24 mouse cellular contexts compared by ENCODE assay signal in genomic region chr5:90949499-90949898, GRCm38 (mm10). TPM values are rescaled to one million over a fixed set of nuclear protein-coding genes. Genes with fewer than 3 reads are reported as not detected.
"Had no signal": no experiment of that assay in that cellular context is flagged by ENCODE, and none has a peak within 500 bp of the region (broad histone marks: within the 10 kb centered on the region; RNA-seq: fewer than 3 reads in every experiment).

No protein-coding gene starts in this region.

- H3K9ac ChIP-seq: limb, embryonic 13.5 days; liver, embryonic 15.5 days; lung, embryonic 14.5 days; neural tube, embryonic 15.5 days had no signal

- H3K9me3 ChIP-seq: limb, embryonic 13.5 days; liver, embryonic 15.5 days; midbrain, embryonic 10.5 days; neural tube, embryonic 15.5 days had no signal

- DNase-seq: kidney, adult 8-10 months; kidney, postnatal 4 days; left cerebral cortex, postnatal 4 days; lung, embryonic 14.5 days; lung, postnatal 10 days; lung, postnatal 4 days; midbrain, embryonic 14.5 days; right cerebral cortex, postnatal 4 days; spleen, adult 18-20 months; thymus, adult 18-20 months; thymus, postnatal 25 days had no signal

- ATAC-seq: inflammation-experienced regulatory T-cells, adult 6 months; intestine, postnatal 0 days had no signal

- H3K4me1 ChIP-seq: limb, embryonic 13.5 days; midbrain, embryonic 10.5 days; neural tube, embryonic 15.5 days had no signal

- H3K4me2 ChIP-seq: limb, embryonic 13.5 days; liver, embryonic 15.5 days; lung, embryonic 14.5 days; neural tube, embryonic 15.5 days had no signal

- H3K27me3 ChIP-seq: limb, embryonic 13.5 days; liver, embryonic 15.5 days; neural tube, embryonic 15.5 days had no signal

- H3K27ac ChIP-seq: layer of hippocampus, adult 2 months; limb, embryonic 13.5 days; liver, embryonic 15.5 days; midbrain, embryonic 10.5 days; neural tube, embryonic 15.5 days had no signal

- H3K36me3 ChIP-seq: liver, embryonic 15.5 days had no signal

- H3K4me3 ChIP-seq: layer of hippocampus, adult 2 months; limb, embryonic 13.5 days; liver, embryonic 15.5 days; midbrain, embryonic 10.5 days; myocyte; neural tube, embryonic 15.5 days had no signal

RNA-seq across cellular contexts. Expression of gene Cxcl2, which starts 45.8 kb away (rescaled TPM):
- total RNA-seq: layer of hippocampus, adult 2 months; layer of hippocampus, postnatal 10 days; left cerebral cortex, adult 18-20 months; left cerebral cortex, postnatal 10 days; left cerebral cortex, postnatal 4 days had no signal
- polyA plus RNA-seq: liver, embryonic 15.5 days; lung, embryonic 14.5 days; midbrain, embryonic 10.5 days; midbrain, embryonic 14.5 days; myocyte; neural tube, embryonic 11.5 days; neural tube, embryonic 15.5 days; stomach, embryonic 14.5 days had no signal

RNA-seq across cellular contexts. Expression of gene Cxcl1, which starts 58.5 kb away (rescaled TPM):
- total RNA-seq: layer of hippocampus, adult 2 months; left cerebral cortex, adult 18-20 months had no signal
- polyA plus RNA-seq: inflammation-experienced regulatory T-cells, adult 6 months; midbrain, embryonic 10.5 days; midbrain, embryonic 14.5 days; neural tube, embryonic 11.5 days had no signal
